Mouse (Mus musculus): ENCODE measurements around the gene Trpm6.
A peak's percentile ranks its signal among the peaks of the same experiment; 100 is the strongest.

DNA sequence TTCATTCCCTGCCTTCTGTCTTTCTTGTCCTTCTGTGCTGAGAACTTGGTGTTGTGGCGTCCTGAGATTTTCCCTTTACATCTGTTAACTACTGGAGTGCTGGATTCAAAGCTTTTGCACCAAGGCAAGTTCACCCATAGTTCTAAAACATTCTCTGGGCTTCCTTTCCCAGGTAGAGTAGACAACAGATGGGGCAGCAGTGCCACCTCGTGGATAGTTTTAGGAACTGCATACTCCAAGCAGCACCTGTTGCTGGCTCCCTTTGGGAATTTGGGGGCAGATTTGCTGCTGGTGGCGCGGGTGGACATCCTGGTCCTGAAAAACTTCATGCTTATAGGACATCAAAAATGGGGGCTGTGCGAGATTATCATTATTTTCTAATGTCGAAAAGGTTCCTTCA lies 85.2 kb downstream of the Trpm6 start:
- peak; percentile 68 for TF ChIP-seq CTCF (IDR thresholded peaks at IDR 0.05; ENCODE audit: insufficient read depth, low read depth, low read length)
- TF ChIP-seq POLR2A (IDR thresholded peaks at IDR 0.05; ENCODE audit: insufficient read depth, low read depth, low read length): no peak
